Mouse (Mus musculus) hindbrain, embryonic 16.5 days (tissue): ENCODE measurements at regions not wholly inside any gene's neighbourhood (a gene's known extent, or its start where the extent isn't known, plus 50 kb on each side); places are given as distances from the start of the nearest gene placed in this dataset.
A peak's percentile ranks its signal among the peaks of the same experiment; 100 is the strongest.

Source experiments
- ATAC-seq: fragments of 200-750 bp; cut with Nextera tagmentation; 2 replicates; pipeline ENCODE4 v1.8.0; 2017; ENCODE audit warnings: moderate TSS enrichment, moderate library complexity
- H3K27ac ChIP-seq: fragments of 300-500 bp; sonication (generic); 2 replicates; pipeline ENCODE4 v1.5.1; 2014; ENCODE audit warnings: low read depth, mild to moderate bottlenecking, control low read depth, low read length, moderate library complexity
- H3K27me3 ChIP-seq: fragments of 300-500 bp; sonication (generic); replicated peaks from 2 replicates; pipeline ENCODE4 v1.6.1; 2014; ENCODE audit warnings: low read length; ENCODE audit not compliant: control insufficient read depth, insufficient read depth
- H3K36me3 ChIP-seq: fragments of 300-500 bp; sonication (generic); 2 replicates; pipeline ENCODE4 v1.6.1; 2014; ENCODE audit warnings: mild to moderate bottlenecking, low read length, moderate library complexity, mixed read lengths; ENCODE audit not compliant: control insufficient read depth, insufficient read depth
- H3K4me1 ChIP-seq: fragments of 300-500 bp; sonication (generic); 2 replicates; pipeline ENCODE4 v1.6.1; 2014; ENCODE audit warnings: low read depth, low read length; ENCODE audit not compliant: control insufficient read depth, insufficient read depth
- H3K4me2 ChIP-seq: fragments of 300-500 bp; sonication (generic); 2 replicates; pipeline ENCODE4 v1.6.1; 2014; ENCODE audit warnings: mild to moderate bottlenecking, low read length, control low read depth, moderate library complexity
- H3K4me3 ChIP-seq: fragments of 300-500 bp; sonication (generic); 2 replicates; pipeline ENCODE4 v1.5.1; 2014; ENCODE audit warnings: mild to moderate bottlenecking, low read length, control low read depth, moderate library complexity
- H3K9ac ChIP-seq: fragments of 300-500 bp; sonication (generic); 2 replicates; pipeline ENCODE4 v1.6.1; 2014; ENCODE audit warnings: low read depth, mild to moderate bottlenecking, control low read depth, low read length, moderate library complexity
- H3K9me3 ChIP-seq: fragments of 300-500 bp; sonication (generic); 2 replicates; pipeline ENCODE4 v1.6.1; 2014; ENCODE audit warnings: mild to moderate bottlenecking, low read length, moderate library complexity; ENCODE audit not compliant: control insufficient read depth
- WGBS: fragments of 180-500 bp; shearing (Covaris S2); extraction: QIAGEN DNeasy Blood & Tissue Kit; methylation state at CpG from one replicate; pipeline ENCODE4 v1.1.7; 2014; 5-methylcytosine and 5-hydroxymethylcytosine counted together

DNA sequence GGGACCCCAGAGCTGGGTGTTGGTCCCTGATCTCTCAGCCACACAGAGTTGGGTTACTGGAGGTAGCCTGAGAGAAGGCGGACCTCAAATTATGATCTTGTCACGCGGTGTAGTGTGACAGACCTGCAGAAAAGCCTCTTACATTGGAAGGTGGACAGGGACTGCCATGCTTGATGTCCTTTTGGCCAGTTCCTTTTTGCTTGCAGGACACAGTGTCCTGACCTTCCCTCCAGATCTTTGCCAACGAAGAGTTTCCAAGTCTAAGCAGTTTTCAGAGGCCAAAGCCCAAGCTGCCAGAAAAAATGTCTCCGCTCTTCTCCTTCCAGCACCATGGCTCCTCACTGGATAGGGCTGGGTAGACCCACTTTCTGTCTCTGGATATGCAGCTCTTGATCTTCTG, 248.6 kb downstream of the Foxo1 start:
- Histone ChIP-seq H3K27ac (no peak overlapping the region), H3K4me1 (no peaks in the 10 kb centered on the region; the same call in 1 of the 2 replicates), H3K9me3 (no peaks in the 10 kb centered on the region), H3K27me3 (no peaks in the 10 kb centered on the region), H3K4me2 (no peak overlapping the region), H3K4me3 (no peak overlapping the region), H3K9ac (no peak overlapping the region), H3K36me3 (no peaks in the 10 kb centered on the region)
- 97% methylated on average over 5 of the region's 5 CpGs for WGBS
- no peak for ATAC-seq

DNA sequence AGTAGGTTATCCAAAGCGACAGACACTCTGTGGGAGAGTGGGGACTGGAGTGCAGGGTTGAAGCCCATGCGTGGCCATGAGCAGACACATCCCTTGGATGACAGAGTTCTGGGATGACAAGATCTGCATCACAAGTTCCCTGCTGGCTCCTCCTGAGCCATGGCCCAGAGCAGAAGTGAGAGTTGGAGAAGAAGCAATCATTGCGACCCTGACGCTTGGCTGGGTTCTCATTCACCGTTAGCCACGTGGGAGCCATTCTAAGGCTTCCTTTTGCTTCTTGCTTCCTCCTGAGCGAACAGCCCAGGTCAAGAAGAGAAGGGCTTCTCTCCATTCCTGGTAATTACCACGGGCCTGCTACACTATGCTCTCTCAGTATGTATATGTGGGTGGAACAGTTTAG, 244.6 kb downstream of the Foxo1 start:
- Histone ChIP-seq H3K27me3 (no peaks in the 10 kb centered on the region), H3K9ac (no peak overlapping the region), H3K9me3 (no peaks in the 10 kb centered on the region; the same call in 1 of the 2 replicates), H3K4me1 (no peaks in the 10 kb centered on the region), H3K4me2 (no peak overlapping the region), H3K4me3 (no peak overlapping the region), H3K27ac (no peak overlapping the region), H3K36me3 (no peaks in the 10 kb centered on the region)
- no peak for ATAC-seq
- WGBS, result 83% methylated on average over 8 of the region's 8 CpGs

DNA sequence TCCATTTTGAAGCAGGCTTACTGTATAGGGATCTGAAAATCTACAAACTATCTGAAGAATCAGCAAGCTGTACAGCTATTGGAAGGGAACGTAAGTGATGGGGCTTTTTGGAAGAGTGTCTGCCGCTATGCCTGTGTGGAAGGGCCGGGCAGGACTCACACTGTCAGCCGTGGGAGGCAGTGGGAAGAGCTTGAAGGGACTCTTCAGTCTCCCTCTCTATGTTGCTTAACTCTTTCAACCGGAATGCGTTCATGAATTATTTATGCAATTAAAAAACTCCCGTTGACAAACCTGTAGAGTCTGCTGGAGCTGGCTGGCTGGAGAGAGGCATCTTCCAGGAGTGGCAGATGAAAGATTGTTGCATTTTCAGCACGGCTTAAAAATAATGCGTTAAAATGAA, 243.4 kb downstream of the Foxo1 start:
- no peaks in the 10 kb centered on the region; the same call in 1 of the 2 replicates for H3K9me3 ChIP-seq
- H3K4me3 ChIP-seq, result no peak overlapping the region
- no peaks in the 10 kb centered on the region for H3K27me3 ChIP-seq
- peak; percentile 63 for ATAC-seq
- H3K4me1 ChIP-seq, result no peaks in the 10 kb centered on the region
- H3K4me2 ChIP-seq, result no peak overlapping the region
- no peaks in the 10 kb centered on the region for H3K36me3 ChIP-seq
- H3K9ac ChIP-seq, result no peak overlapping the region
- 43% methylated on average over 9 of the region's 9 CpGs for WGBS
- H3K27ac ChIP-seq, result no peak overlapping the region

DNA sequence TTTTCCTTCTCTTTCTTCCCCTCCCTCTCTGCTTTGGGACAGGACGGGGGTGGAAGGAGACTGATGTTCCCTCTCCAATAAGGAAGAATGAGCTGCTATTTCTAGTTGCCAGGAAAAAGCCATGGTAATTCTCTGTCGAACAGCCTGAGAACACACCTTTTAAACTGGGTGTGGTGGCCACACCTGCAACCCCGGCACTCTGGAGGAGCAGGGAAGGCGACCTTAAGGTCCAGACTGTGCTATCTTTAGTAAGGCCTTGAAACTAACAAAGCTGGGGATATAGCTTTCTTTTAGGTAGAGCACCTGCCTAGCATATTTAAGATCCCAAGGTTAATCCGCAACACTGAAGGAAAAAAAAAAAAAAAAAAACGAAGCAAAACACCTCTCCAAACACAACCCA, 242.7 kb downstream of the Foxo1 start:
- Histone ChIP-seq H3K4me2 (peak overlapping the region; percentile 49), H3K36me3 (no peaks in the 10 kb centered on the region), H3K27ac (no peak overlapping the region), H3K9me3 (no peaks in the 10 kb centered on the region; the same call in 1 of the 2 replicates), H3K27me3 (no peaks in the 10 kb centered on the region), H3K9ac (no peak overlapping the region), H3K4me3 (no peak overlapping the region), H3K4me1 (no peaks in the 10 kb centered on the region)
- whole genome bisulfite sequencing, result 81% methylated on average over 6 of the region's 6 CpGs
- no peak for ATAC-seq

DNA sequence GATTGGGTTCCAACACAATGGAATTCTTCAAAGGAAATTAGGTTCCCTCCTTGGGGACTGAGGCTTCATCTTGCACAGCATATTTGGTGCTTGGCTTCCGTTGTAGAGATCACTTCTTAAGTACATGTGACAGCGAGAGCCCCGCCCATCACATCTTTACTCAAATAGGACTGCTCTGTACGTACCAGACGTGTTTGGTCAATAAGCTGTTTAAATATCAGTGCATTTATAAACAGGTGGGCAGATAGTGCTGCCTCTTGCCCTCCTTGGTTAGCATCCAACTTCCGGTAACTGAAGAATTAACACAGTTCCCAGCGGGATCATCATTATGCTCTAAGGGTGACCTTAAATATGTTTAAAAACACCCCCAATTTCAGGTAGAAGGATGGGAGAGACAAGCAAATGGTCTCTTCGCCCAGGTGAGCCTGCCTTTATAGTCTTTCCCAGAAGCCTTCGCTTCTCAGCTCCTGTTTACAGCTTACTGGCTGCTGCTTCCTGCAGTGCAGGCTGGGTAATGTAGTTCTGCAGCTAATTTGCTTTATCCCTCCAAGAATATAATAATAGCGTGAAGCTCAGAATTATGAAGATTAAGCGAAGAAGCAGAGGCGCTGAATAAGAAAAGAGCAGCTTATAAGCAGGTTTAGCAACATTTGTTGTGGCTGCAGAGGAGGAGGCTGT, 242.1 kb downstream of the Foxo1 start:
- Histone ChIP-seq H3K4me1 (no peaks in the 10 kb centered on the region), H3K9me3 (no peaks in the 10 kb centered on the region; the same call in 1 of the 2 replicates), H3K27ac (no peak overlapping the region), H3K9ac (no peak overlapping the region), H3K4me2 (peak overlapping the region; percentile 49), H3K36me3 (no peaks in the 10 kb centered on the region), H3K27me3 (no peaks in the 10 kb centered on the region), H3K4me3 (peak overlapping the region; percentile 23)
- peak; percentile 82 for ATAC-seq
- WGBS, result 65% methylated on average over 12 of the region's 12 CpGs

DNA sequence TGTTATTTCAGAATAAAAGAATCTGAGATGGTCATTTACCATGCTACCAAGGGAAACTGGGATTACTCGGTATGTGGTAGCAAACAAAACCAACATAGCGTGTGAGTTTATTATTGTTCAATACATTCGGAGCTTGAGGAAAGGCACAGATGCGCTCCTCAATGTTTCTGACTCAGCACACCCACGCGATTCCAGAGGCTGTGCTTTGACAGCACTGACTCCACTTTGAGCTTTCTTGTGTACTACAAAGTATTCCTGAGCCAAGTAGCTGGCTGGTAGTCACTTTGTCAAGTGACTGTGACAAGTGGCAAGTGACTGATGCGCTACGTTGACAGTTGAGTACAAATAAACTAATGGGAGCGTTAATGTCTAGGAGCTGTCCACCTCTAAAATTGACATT, 235.8 kb downstream of the Foxo1 start:
- Histone ChIP-seq H3K4me2 (no peak overlapping the region), H3K9ac (no peak overlapping the region), H3K9me3 (no peaks in the 10 kb centered on the region), H3K27me3 (no peaks in the 10 kb centered on the region), H3K4me1 (no peaks in the 10 kb centered on the region), H3K27ac (no peak overlapping the region), H3K4me3 (no peak overlapping the region), H3K36me3 (no peaks in the 10 kb centered on the region)
- no peak for ATAC-seq
- 85% methylated on average over 9 of the region's 9 CpGs for WGBS

DNA sequence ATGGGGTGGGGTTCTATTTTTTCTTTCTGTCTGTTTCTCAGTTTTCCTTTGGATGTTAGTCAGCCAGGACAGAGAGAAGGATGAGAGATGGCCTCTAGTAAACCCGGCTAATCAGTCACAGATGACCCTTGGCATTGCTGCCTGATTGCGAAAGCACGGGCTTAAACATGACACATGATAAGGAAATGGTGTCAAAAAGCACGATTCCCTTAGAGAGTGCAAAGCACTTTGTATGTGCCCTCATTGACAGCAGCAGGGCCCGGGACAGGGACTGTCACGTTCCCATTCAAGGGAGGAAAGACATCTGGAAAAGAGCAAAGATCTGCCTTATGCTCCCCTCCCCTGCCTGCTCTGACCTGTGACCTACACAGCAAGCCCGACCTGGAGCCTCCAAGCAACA, 234.1 kb downstream of the Foxo1 start:
- H3K27ac ChIP-seq, result no peak overlapping the region
- no peaks in the 10 kb centered on the region for H3K9me3 ChIP-seq
- no peak overlapping the region for H3K4me2 ChIP-seq
- H3K36me3 ChIP-seq, result no peaks in the 10 kb centered on the region
- no peaks in the 10 kb centered on the region for H3K4me1 ChIP-seq
- WGBS, result 60% methylated on average over 7 of the region's 7 CpGs
- no peak overlapping the region for H3K4me3 ChIP-seq
- H3K9ac ChIP-seq, result no peak overlapping the region
- no peaks in the 10 kb centered on the region for H3K27me3 ChIP-seq
- no peak for ATAC-seq

DNA sequence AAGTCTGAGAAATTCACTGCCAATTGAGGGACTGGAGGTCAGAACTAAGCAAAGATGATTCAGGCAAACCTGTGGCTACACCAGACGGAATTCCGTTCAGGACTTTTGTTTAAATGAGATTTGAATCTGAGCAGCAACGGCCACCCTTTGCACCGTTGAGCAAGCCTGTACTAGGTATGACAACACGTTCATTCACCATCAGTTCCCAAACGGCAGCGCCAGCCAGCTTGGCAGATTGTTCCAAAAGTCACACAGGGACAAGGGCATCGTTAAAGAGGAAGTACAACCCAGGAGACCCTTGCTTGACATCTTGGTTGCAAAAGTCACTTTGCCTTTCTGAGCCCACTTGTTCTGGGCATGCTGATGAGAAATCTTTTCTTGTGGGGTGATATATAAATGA, 233.5 kb downstream of the Foxo1 start:
- H3K36me3 ChIP-seq, result no peaks in the 10 kb centered on the region
- H3K4me3 ChIP-seq, result no peak overlapping the region
- no peaks in the 10 kb centered on the region for H3K4me1 ChIP-seq
- H3K27me3 ChIP-seq, result no peaks in the 10 kb centered on the region
- WGBS, result 87% methylated on average over 8 of the region's 8 CpGs
- ATAC-seq, result no peak
- no peak overlapping the region for H3K27ac ChIP-seq
- H3K4me2 ChIP-seq, result no peak overlapping the region
- H3K9me3 ChIP-seq, result no peaks in the 10 kb centered on the region
- no peak overlapping the region for H3K9ac ChIP-seq

DNA sequence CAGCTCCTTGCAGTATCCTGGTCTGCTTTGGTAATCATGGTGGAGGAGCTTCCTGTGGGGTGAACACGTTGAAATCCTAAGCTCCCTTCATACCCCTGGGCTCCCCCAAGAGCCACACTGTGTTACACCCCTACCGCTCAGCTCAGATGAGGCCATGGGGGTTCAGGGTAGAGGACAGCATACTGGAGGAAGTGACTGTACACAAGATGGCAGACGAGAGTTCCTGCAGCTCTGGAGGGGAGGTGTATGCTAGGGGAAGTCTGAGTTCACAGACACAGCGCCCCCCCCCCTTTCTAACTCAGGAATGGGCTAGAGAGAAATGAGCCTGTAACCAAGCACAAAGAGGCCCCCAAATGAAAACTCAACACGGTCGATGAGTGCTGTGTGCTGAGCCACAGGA, 231.9 kb downstream of the Foxo1 start:
- Histone ChIP-seq H3K27me3 (no peaks in the 10 kb centered on the region), H3K9me3 (no peaks in the 10 kb centered on the region), H3K4me1 (no peaks in the 10 kb centered on the region), H3K27ac (no peak overlapping the region), H3K36me3 (no peaks in the 10 kb centered on the region), H3K4me3 (no peak overlapping the region), H3K9ac (no peak overlapping the region), H3K4me2 (no peak overlapping the region)
- no peak for ATAC-seq
- 84% methylated on average over 6 of the region's 6 CpGs for WGBS

DNA sequence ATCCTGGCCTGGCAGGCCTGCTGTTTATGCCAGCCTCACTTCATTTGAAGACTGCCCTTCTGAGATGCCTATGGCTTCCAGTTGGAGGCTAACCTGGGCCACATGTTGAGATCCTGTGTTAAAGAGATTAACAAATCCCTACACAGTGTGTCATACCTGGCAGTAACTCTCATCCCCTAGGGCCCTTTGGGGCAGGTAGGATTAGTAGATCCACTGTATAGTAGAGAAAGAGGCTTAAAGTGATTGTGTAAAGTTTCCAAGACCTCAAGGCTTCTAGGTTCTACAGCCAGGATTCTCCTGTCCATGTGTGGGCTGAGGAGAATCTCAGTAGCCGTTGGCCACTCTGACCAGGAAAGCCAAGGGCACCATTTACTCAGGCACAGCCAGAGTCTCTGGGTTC, 231.4 kb downstream of the Foxo1 start:
- Histone ChIP-seq H3K4me3 (no peak overlapping the region), H3K9me3 (no peaks in the 10 kb centered on the region), H3K9ac (no peak overlapping the region), H3K27me3 (no peaks in the 10 kb centered on the region), H3K4me2 (no peak overlapping the region), H3K36me3 (no peaks in the 10 kb centered on the region), H3K27ac (no peak overlapping the region), H3K4me1 (no peaks in the 10 kb centered on the region)
- no peak for ATAC-seq
- WGBS, result 92% methylated on average over 1 of the region's 1 CpGs
